Mouse (Mus musculus) hindbrain, embryonic 13.5 days (tissue): Measurements from ENCODE around the gene Rgs16. TPM values are rescaled to one million over a fixed set of nuclear protein-coding genes. Genes with fewer than 3 reads are reported as not detected.

Experiments used
- ATAC-seq: fragments of 200-750 bp; cut with Nextera tagmentation; 2 replicates; pipeline ENCODE4 v1.8.0; 2017; ENCODE audit warnings: moderate TSS enrichment; ENCODE audit not compliant: low FRiP score
- H3K27ac ChIP-seq: fragments of 300-500 bp; sonication (generic); 2 replicates; pipeline ENCODE4 v1.5.1; 2015; ENCODE audit warnings: inconsistent platforms, mild to moderate bottlenecking, moderate library complexity
- H3K27me3 ChIP-seq: fragments of 300-500 bp; sonication (generic); 2 replicates; pipeline ENCODE4 v1.6.1; 2015; ENCODE audit warnings: mild to moderate bottlenecking, inconsistent platforms
- H3K36me3 ChIP-seq: fragments of 300-500 bp; sonication (generic); 2 replicates; pipeline ENCODE4 v1.6.1; 2015; ENCODE audit warnings: mild to moderate bottlenecking, inconsistent platforms
- H3K4me1 ChIP-seq: fragments of 300-500 bp; sonication (generic); replicated peaks from 2 replicates; pipeline ENCODE4 v1.6.1; 2015; ENCODE audit warnings: inconsistent platforms
- H3K4me2 ChIP-seq: fragments of 300-500 bp; sonication (generic); 2 replicates; pipeline ENCODE4 v1.6.1; 2015; ENCODE audit warnings: inconsistent platforms, mild to moderate bottlenecking, moderate library complexity
- H3K4me3 ChIP-seq: fragments of 300-500 bp; sonication (generic); 2 replicates; pipeline ENCODE4 v1.5.1; 2015; ENCODE audit warnings: mild to moderate bottlenecking, inconsistent platforms
- H3K9ac ChIP-seq: fragments of 300-500 bp; sonication (generic); 2 replicates; pipeline ENCODE4 v1.6.1; 2015; ENCODE audit warnings: mild to moderate bottlenecking, inconsistent platforms
- H3K9me3 ChIP-seq: fragments of 300-500 bp; sonication (generic); 2 replicates; pipeline ENCODE4 v1.6.1; 2016; ENCODE audit warnings: inconsistent platforms
- WGBS: fragments of 180-500 bp; shearing (Covaris S2); methylation state at CpG from one replicate; pipeline ENCODE4 v1.1.7; 2015; 5-methylcytosine and 5-hydroxymethylcytosine counted together
- polyA plus RNA-seq: library from polyadenylated mRNA; unstranded; fragments of >200 nt; fragmentation: Nextera tagmentation; extraction: Ambion mirVana; gene quantifications from 2 replicates; pipeline ENCODE4 v1.2.1, GENCODE M21; 2015

Rgs16 gene
- 21.2 and 26.0 TPM in 2 replicates for polyA plus RNA-seq

- Histone ChIP-seq H3K4me1 (peaks cover 78% of the 10 kb centered on the region), H3K27ac (no peak within 1 kb of the TSS)
Measured at GRCm38 (mm10) chr1:153740145-153740544, at the start of gene Rgs16. Rgs16 (plus strand) TSS chr1:153740349.

GRCm38 (mm10) chr1:153692526-153692925, 47.6 kb upstream of the Rgs16 start:
- H3K27me3 ChIP-seq, result no peaks in the 10 kb centered on the region
- H3K36me3 ChIP-seq, result peaks cover 17% of the 10 kb centered on the region
- no peak overlapping the region for H3K9ac ChIP-seq
- peaks cover 12% of the 10 kb centered on the region for H3K4me1 ChIP-seq
- no peak overlapping the region for H3K4me2 ChIP-seq
- no peak for ATAC-seq
- no peak overlapping the region for H3K27ac ChIP-seq
- H3K4me3 ChIP-seq, result no peak overlapping the region
- WGBS, result 84% methylated on average over 6 of the region's 6 CpGs
- H3K9me3 ChIP-seq, result no peaks in the 10 kb centered on the region

More at GRCm38 (mm10) chr1:153740145-153740544, at the start of gene Rgs16:
- Histone ChIP-seq H3K27me3 (peaks cover 18% of the 10 kb centered on the region; the same call in 1 of the 2 replicates), H3K4me2 (peak within 1 kb of the TSS; percentile 76), H3K9me3 (no peaks in the 10 kb centered on the region), H3K9ac (peak within 1 kb of the TSS; percentile 67), H3K4me3 (peak within 1 kb of the TSS; percentile 49), H3K36me3 (peaks cover 6% of the 10 kb centered on the region)
- peak; percentile 68; the same call in 1 of the 2 replicates for ATAC-seq
- WGBS, result 1% methylated on average over 28 of the region's 28 CpGs

DNA sequence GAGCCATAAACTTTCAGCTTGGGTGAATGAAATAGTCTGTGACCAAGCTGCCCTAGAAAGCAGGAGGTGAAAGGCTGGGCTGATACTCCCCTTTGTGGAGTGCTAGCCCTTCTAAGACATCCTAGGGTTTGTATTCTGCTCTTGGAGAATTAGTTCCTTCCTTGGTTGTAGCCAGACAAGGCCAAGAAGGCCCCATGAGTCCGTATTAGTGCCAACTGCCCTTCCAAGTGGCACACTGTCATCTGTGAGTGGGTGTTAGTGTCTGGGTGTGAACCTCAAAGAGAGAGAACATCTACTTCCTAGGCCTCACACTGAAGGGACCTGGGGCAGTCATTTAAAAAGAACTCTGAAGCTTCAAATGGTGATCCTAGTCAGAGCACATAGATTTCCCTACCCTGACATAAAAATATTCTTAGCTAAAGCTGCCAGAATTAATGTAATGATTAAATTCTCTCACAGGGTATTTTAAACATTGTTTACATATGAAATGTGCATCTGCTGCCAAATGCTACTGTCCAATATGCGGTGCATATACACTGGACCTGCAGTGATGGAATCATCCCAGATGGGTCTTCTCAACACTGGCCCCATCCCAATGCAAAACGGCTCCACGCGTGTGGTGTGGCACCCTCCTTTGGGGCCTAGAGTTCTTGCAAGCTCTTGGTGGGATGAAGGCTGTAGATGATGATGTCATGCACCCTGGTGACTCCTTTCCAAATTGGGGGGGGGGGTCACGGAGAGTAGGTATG, 45.6 kb upstream of the Rgs16 start:
- Histone ChIP-seq H3K27ac (no peak overlapping the region), H3K9ac (no peak overlapping the region), H3K9me3 (no peaks in the 10 kb centered on the region), H3K27me3 (no peaks in the 10 kb centered on the region), H3K4me3 (no peak overlapping the region), H3K4me2 (no peak overlapping the region), H3K4me1 (peaks cover 17% of the 10 kb centered on the region), H3K36me3 (peaks cover 17% of the 10 kb centered on the region)
- ATAC-seq, result no peak
- whole genome bisulfite sequencing, result 96% methylated on average over 6 of the region's 6 CpGs

DNA sequence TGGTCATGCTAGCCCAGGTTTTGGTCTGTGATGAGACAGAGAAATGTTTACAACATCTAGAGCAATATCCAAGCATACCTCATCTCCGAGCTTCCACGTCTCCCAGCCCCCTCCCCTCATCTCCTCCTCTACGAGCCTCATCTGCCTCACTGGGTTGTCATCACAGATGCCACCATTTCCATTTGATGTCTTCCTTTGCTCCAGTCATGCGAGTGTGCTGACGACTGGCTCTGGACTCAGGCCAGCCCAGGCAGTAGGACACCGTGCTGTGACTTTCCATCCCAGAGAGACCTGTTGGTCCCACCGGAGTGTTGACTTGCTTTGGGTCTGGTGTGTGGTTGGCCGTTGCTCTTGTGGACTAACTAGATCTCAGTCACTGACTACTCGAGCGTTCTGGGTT, 44.8 kb upstream of the Rgs16 start:
- Histone ChIP-seq H3K36me3 (peaks cover 17% of the 10 kb centered on the region), H3K4me1 (peaks cover 17% of the 10 kb centered on the region), H3K9me3 (no peaks in the 10 kb centered on the region), H3K27ac (no peak overlapping the region), H3K27me3 (no peaks in the 10 kb centered on the region), H3K9ac (no peak overlapping the region), H3K4me3 (no peak overlapping the region), H3K4me2 (no peak overlapping the region)
- no peak for ATAC-seq
- 86% methylated on average over 10 of the region's 10 CpGs for WGBS

GRCm38 (mm10) chr1:153696093-153696492, 44.1 kb upstream of the Rgs16 start:
- peaks cover 12% of the 10 kb centered on the region for H3K4me1 ChIP-seq
- no peak overlapping the region for H3K4me2 ChIP-seq
- WGBS, result 91% methylated on average over 11 of the region's 11 CpGs
- H3K27me3 ChIP-seq, result no peaks in the 10 kb centered on the region
- no peak overlapping the region for H3K4me3 ChIP-seq
- H3K9me3 ChIP-seq, result no peaks in the 10 kb centered on the region
- H3K36me3 ChIP-seq, result peaks cover 17% of the 10 kb centered on the region
- no peak overlapping the region for H3K27ac ChIP-seq
- ATAC-seq, result no peak
- H3K9ac ChIP-seq, result no peak overlapping the region

- Histone ChIP-seq H3K4me2 (no peak overlapping the region), H3K27ac (no peak overlapping the region), H3K27me3 (no peaks in the 10 kb centered on the region), H3K4me3 (no peak overlapping the region), H3K36me3 (peaks cover 17% of the 10 kb centered on the region), H3K4me1 (peaks cover 8% of the 10 kb centered on the region), H3K9me3 (no peaks in the 10 kb centered on the region), H3K9ac (no peak overlapping the region)
- ATAC-seq, result no peak
- WGBS, result 91% methylated on average over 4 of the region's 4 CpGs
Measured at GRCm38 (mm10) chr1:153696541-153696940, 43.6 kb upstream of the Rgs16 start.

DNA sequence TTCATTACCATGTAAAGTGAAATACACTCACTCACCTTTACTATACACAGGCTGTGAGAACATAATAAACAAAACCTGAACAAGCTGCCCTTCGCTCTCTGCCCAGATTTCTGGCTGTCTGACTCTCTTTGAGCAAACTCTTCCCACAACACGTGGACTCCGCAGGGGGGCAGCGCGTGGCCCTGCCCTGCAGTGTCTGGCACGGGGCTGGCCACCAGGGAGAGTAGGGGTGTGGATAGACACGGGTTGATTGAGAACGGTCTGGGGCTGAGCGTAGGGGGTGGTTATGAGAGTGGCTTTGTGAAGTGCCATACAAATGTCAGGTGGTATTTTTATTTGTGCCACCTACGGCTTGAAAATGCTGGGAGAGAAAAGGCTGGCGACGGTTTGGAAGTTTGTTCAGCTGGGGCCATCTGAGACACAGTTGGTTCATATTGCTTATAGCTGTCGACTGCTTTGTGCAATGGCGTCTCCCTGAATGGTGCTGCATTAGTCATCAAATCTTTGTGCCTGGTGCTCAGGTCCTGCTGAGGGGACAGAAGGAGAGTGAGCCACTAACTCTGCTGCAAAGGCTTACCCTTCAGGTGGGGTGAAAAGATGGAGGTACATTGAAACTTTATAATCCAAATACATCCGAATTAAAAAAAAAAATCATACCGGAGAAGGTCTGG, 42.4 kb upstream of the Rgs16 start:
- Histone ChIP-seq H3K4me3 (no peak overlapping the region), H3K9ac (no peak overlapping the region), H3K4me1 (peaks cover 14% of the 10 kb centered on the region), H3K27ac (no peak overlapping the region), H3K27me3 (no peaks in the 10 kb centered on the region), H3K9me3 (no peaks in the 10 kb centered on the region), H3K36me3 (peaks cover 13% of the 10 kb centered on the region), H3K4me2 (no peak overlapping the region)
- ATAC-seq, result no peak
- 61% methylated on average over 16 of the region's 16 CpGs for WGBS

- Histone ChIP-seq H3K4me1 (peaks cover 22% of the 10 kb centered on the region), H3K36me3 (peaks cover 6% of the 10 kb centered on the region), H3K4me3 (no peak overlapping the region), H3K27me3 (no peaks in the 10 kb centered on the region), H3K4me2 (no peak overlapping the region), H3K9me3 (no peaks in the 10 kb centered on the region), H3K9ac (0 out of 2 replicates have a peak overlapping the region, but pooled peaks have one; percentile 1), H3K27ac (no peak overlapping the region)
- 65% methylated on average over 7 of the region's 7 CpGs for WGBS
- ATAC-seq, result no peak
Measured at GRCm38 (mm10) chr1:153698311-153699084, 41.7 kb upstream of the Rgs16 start.

DNA sequence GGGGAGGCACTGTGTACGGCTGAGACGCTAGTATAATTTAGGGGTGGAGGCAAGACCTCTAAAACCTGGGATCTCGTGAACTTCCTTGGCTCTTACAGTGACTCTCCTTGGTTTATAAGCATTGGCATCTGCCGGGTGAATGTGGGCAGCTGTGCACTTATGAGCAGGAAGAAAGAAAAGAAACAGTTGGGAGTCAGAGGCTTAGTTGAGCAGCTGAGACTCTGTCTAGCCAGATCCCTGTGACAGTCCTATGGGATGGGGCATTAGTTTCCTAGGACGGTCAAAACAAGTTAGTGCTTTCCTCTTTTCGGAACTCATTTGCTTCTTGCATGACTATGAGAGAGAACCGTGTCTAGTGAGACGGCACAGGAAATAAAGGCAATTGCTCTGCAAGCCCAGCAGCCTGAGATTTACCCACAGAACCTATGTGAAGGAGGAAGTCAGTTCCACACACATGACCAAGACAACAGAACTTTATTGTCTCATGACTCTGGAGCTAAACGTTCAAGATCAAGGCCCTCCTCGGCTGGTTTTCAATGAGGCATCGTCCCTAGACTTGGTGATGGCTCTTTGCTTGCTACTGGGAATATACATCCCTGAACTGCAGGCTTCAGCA, 39.6 kb upstream of the Rgs16 start:
- H3K9me3 ChIP-seq, result no peaks in the 10 kb centered on the region
- no peak overlapping the region for H3K4me2 ChIP-seq
- 86% methylated on average over 11 of the region's 11 CpGs for WGBS
- no peak overlapping the region for H3K9ac ChIP-seq
- no peak for ATAC-seq
- no peak overlapping the region for H3K4me3 ChIP-seq
- H3K36me3 ChIP-seq, result no peaks in the 10 kb centered on the region
- H3K27me3 ChIP-seq, result no peaks in the 10 kb centered on the region
- H3K4me1 ChIP-seq, result peaks cover 39% of the 10 kb centered on the region
- H3K27ac ChIP-seq, result no peak overlapping the region

GRCm38 (mm10) chr1:153701461-153701860, 38.7 kb upstream of the Rgs16 start:
- no peak overlapping the region for H3K9ac ChIP-seq
- H3K27me3 ChIP-seq, result no peaks in the 10 kb centered on the region
- no peak overlapping the region for H3K27ac ChIP-seq
- H3K36me3 ChIP-seq, result no peaks in the 10 kb centered on the region
- H3K4me3 ChIP-seq, result no peak overlapping the region
- 97% methylated on average over 1 of the region's 1 CpGs for WGBS
- ATAC-seq, result no peak
- H3K9me3 ChIP-seq, result no peaks in the 10 kb centered on the region
- peaks cover 39% of the 10 kb centered on the region for H3K4me1 ChIP-seq
- H3K4me2 ChIP-seq, result no peak overlapping the region

DNA sequence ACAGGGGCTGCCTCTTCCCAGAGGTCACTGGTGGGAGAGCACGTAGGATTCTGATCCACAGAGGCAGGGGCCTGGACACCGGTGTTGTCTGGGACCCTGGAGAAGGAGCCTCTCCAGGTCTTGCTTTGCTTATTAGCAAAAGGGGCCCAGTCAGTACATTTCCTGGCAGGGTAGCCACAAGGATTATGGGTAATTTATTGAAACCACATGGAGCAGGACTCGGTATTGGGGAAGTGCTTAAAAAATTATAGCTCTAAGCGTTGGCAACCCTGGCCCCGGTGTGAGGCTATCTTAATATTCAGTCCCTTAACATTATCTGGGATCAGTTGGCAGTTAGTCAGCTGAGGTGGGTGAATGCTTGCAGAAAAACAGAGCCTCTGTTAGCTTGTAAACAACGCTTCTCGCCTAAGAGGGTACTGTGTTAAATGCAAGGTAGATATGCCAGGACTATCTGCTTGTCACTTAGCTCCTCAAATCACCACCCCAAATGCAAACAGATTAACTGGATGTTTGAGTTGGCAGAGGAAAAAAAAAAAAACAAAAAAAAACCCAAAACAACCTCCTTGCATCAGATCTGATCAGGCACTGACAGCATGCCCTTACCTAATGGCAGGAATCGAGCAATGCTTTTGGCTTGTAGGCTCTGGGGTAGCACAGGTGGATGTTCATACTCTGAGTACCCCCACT, 37.8 kb upstream of the Rgs16 start:
- Histone ChIP-seq H3K27me3 (no peaks in the 10 kb centered on the region), H3K4me2 (no peak overlapping the region), H3K4me1 (peaks cover 39% of the 10 kb centered on the region), H3K9me3 (no peaks in the 10 kb centered on the region), H3K9ac (no peak overlapping the region), H3K27ac (peak overlapping the region; percentile 60; the same call in 1 of the 2 replicates), H3K4me3 (no peak overlapping the region), H3K36me3 (no peaks in the 10 kb centered on the region)
- no peak for ATAC-seq
- 84% methylated on average over 8 of the region's 8 CpGs for WGBS
